Mouse (Mus musculus): Measurements from ENCODE around the gene Zbed5. TPM values are rescaled to one million over a fixed set of nuclear protein-coding genes. Genes with fewer than 3 reads are reported as not detected.

Gene Zbed5
- polyA plus RNA-seq, 1 experiment from 2014 or later = 8.8 TPM

DNA sequence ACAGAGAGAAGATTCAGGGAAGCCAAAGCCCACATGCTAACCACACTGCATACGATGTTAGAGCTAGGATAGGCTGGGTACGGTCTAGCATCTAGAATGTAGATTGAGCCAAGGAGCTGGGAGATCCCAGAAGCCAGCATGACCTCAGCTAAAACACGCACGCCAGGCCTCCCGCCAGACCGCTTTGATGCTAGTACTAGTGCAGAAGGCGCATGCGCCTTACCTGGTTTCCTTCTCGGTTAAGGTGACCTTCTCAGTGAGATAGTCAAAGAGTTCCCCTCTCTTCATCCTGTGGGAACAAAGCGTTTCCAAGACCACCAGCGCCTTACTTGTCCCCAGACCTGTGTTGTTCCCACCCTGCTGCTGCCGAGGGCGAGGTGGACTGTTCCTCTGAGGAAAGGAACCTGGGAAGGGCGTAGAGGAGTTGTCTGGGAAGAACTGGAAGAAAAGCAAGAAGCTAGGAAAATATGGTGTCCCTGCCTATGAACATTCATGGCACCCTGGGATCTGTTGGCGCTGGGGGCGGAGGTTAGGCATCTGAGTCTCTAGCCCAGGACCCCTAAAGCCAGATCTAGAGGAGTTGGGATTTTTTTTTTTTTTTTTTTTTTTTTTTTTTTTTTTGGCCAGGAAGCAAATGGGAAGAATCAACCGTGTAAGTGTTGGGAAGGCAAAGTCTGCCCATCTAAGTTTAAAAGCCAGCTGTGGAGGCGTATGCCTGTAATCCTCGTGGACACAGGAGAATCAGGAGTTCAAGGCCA, 26.1 kb upstream of the Zbed5 start:
- Histone ChIP-seq H3K4me3 (ENCODE audit: low read depth, low read length) (no peak overlapping the region), H3K9me3 (ENCODE audit: control insufficient read depth, low read length) (no peaks in the 10 kb centered on the region)
- ATAC-seq (ENCODE audit: insufficient read depth, low FRiP score, low TSS enrichment) = no peak

DNA sequence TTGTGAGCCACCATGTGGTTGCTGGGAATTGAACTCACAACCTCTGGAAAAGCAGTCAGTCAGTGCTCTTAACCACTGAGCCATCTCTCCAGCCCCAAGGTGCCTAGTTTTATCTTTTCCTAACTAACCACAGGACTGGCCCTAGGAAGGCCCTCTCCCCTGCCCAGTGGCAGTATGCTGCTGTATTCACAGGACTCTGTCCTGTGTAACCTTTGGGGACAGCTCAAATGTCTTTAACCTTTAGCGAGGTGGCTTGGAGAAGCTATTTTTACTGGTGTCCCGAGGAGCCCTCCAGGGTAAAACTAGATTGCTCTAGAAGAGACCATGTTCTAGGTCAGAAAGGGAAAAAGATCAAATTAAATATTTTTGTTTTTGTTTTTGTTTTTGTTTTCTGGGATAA, 24.3 kb upstream of the Zbed5 start:
- Histone ChIP-seq H3K36me3 (ENCODE audit: control insufficient read depth, insufficient read depth, low read length) (no peaks in the 10 kb centered on the region), H3K9ac (ENCODE audit: low read length) (no peak overlapping the region), H3K4me1 (ENCODE audit: control insufficient read depth, insufficient read depth, low read length) (no peaks in the 10 kb centered on the region), H3K27ac (ENCODE audit: low read depth, low read length) (no peak overlapping the region), H3K4me2 (ENCODE audit: low read depth) (no peak overlapping the region), H3K9me3 (ENCODE audit: control insufficient read depth, low read length) (no peaks in the 10 kb centered on the region), H3K4me3 (ENCODE audit: low read depth, low read length) (no peak overlapping the region), H3K27me3 (ENCODE audit: control insufficient read depth, insufficient read depth, low read length) (no peaks in the 10 kb centered on the region)
- 88% methylated on average over 2 of the region's 2 CpGs for WGBS
- DNase-seq (ENCODE audit: low spot score) (no peak), ATAC-seq (ENCODE audit: insufficient read depth, low FRiP score, low TSS enrichment) (no peak)

More for the DNA sequence above, 26.1 kb upstream of the Zbed5 start:
- H3K4me2 ChIP-seq (ENCODE audit: low read depth) = no peak overlapping the region
- H3K4me1 ChIP-seq (ENCODE audit: control insufficient read depth, insufficient read depth, low read length) = no peaks in the 10 kb centered on the region
- H3K27ac ChIP-seq (ENCODE audit: low read depth, low read length) = no peak overlapping the region
- no peak overlapping the region for H3K9ac ChIP-seq (ENCODE audit: low read length)
- DNase-seq (ENCODE audit: low spot score) = no peak
- H3K36me3 ChIP-seq (ENCODE audit: control insufficient read depth, insufficient read depth, low read length) = no peaks in the 10 kb centered on the region
- H3K27me3 ChIP-seq (ENCODE audit: control insufficient read depth, insufficient read depth, low read length) = no peaks in the 10 kb centered on the region
- WGBS = 86% methylated on average over 19 of the region's 19 CpGs

DNA sequence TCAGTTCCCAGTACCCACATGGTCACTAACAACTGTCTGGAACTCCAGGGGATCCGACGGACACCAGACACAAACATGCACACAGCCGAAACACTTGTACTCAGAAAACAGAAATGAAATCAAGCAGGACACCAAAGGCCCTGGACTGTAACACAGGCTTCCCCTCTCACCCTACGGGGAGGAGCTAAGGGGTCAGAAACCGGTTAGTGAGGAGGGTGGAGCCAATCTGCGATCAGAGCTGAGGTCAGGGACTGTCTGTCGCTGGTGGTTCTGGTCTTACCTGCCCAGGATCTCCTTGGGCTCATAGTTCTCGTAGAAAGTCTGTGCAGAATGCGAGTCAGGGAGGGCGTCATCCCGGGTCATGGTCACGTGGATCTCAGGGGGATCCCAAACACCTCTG, 21.6 kb upstream of the Zbed5 start:
- Histone ChIP-seq H3K36me3 (ENCODE audit: control insufficient read depth, insufficient read depth, low read length) (no peaks in the 10 kb centered on the region), H3K27ac (ENCODE audit: low read depth, low read length) (no peak overlapping the region), H3K9ac (ENCODE audit: low read length) (no peak overlapping the region), H3K27me3 (ENCODE audit: control insufficient read depth, insufficient read depth, low read length) (no peaks in the 10 kb centered on the region), H3K4me3 (ENCODE audit: low read depth, low read length) (no peak overlapping the region), H3K4me2 (ENCODE audit: low read depth) (no peak overlapping the region), H3K4me1 (ENCODE audit: control insufficient read depth, insufficient read depth, low read length) (no peaks in the 10 kb centered on the region), H3K9me3 (ENCODE audit: control insufficient read depth, low read length) (no peaks in the 10 kb centered on the region)
- ATAC-seq (ENCODE audit: insufficient read depth, low FRiP score, low TSS enrichment) (no peak), DNase-seq (ENCODE audit: low spot score) (no peak)
- WGBS = 86% methylated on average over 12 of the region's 12 CpGs

- Histone ChIP-seq H3K4me3 (ENCODE audit: low read depth, low read length) (no peak overlapping the region), H3K27me3 (ENCODE audit: control insufficient read depth, insufficient read depth, low read length) (no peaks in the 10 kb centered on the region), H3K9ac (ENCODE audit: low read length) (no peak overlapping the region), H3K9me3 (ENCODE audit: control insufficient read depth, low read length) (no peaks in the 10 kb centered on the region), H3K4me1 (ENCODE audit: control insufficient read depth, insufficient read depth, low read length) (no peaks in the 10 kb centered on the region), H3K4me2 (ENCODE audit: low read depth) (no peak overlapping the region), H3K27ac (ENCODE audit: low read depth, low read length) (no peak overlapping the region), H3K36me3 (ENCODE audit: control insufficient read depth, insufficient read depth, low read length) (no peaks in the 10 kb centered on the region)
- WGBS = 78% methylated on average over 11 of the region's 11 CpGs
- no peak for ATAC-seq (ENCODE audit: insufficient read depth, low FRiP score, low TSS enrichment)
- DNase-seq (ENCODE audit: low spot score) = no peak
Measured at GRCm38 (mm10) chr5:129875098-129875497, 20.4 kb upstream of the Zbed5 start.

DNA sequence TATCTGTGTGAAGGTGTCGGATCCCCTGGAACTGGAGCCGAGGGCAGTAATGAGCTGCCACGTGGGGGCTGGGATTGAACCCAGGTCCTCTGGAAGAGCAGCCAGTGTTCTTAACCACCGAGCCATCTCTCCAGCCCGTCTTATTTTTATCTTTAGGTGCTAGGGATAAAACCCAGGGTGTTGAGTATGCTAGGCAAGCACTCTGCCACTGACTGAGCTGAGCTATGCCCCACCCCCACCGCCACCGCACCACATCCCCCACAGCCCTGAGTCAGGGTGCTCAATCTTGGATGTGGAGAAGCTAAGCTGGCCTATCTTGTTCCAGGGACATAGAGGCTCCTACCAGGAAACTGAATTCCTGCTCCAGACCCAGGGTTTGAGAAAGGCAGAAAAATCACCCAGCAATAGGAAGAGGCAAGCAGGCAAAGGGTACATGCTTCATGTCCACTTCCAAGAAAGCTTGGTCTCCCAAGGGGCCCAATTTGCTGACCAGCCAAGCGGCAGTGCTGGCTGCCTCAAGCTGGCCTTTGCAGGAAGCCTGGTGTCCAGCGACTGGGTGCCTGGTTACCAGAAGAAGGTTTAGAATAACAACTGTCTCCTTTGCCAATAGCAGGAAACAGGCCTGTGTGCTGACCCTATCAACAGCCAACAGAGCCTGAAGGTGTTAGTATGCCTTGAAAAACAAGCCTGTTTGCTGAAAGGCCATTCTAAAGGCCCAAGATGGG, 17.6 kb upstream of the Zbed5 start:
- H3K27me3 ChIP-seq (ENCODE audit: control insufficient read depth, insufficient read depth, low read length) = no peaks in the 10 kb centered on the region
- ATAC-seq (ENCODE audit: insufficient read depth, low FRiP score, low TSS enrichment) (no peak), DNase-seq (ENCODE audit: low spot score) (no peak)
- no peak overlapping the region for H3K4me2 ChIP-seq (ENCODE audit: low read depth)
- no peak overlapping the region for H3K9ac ChIP-seq (ENCODE audit: low read length)
- H3K4me1 ChIP-seq (ENCODE audit: control insufficient read depth, insufficient read depth, low read length) = no peaks in the 10 kb centered on the region
- 77% methylated on average over 9 of the region's 9 CpGs for WGBS
- no peak overlapping the region for H3K4me3 ChIP-seq (ENCODE audit: low read depth, low read length)
- no peaks in the 10 kb centered on the region for H3K9me3 ChIP-seq (ENCODE audit: control insufficient read depth, low read length)
- H3K36me3 ChIP-seq (ENCODE audit: control insufficient read depth, insufficient read depth, low read length) = peaks cover 5% of the 10 kb centered on the region; the same call in 1 of the 2 replicates
- H3K27ac ChIP-seq (ENCODE audit: low read depth, low read length) = no peak overlapping the region

- no peaks in the 10 kb centered on the region for H3K27me3 ChIP-seq (ENCODE audit: control insufficient read depth, insufficient read depth, low read length)
- ATAC-seq (ENCODE audit: insufficient read depth, low FRiP score, low TSS enrichment) = no peak
- WGBS = 62% methylated on average over 2 of the region's 2 CpGs
Measured at GRCm38 (mm10) chr5:129878946-129879345, 16.6 kb upstream of the Zbed5 start.

GRCm38 (mm10) chr5:129879888-129880287, 15.6 kb upstream of the Zbed5 start:
- H3K4me3 ChIP-seq (ENCODE audit: low read depth, low read length) = no peak overlapping the region
- H3K36me3 ChIP-seq (ENCODE audit: control insufficient read depth, insufficient read depth, low read length) = peaks cover 10% of the 10 kb centered on the region; the same call in 1 of the 2 replicates
- H3K9me3 ChIP-seq (ENCODE audit: control insufficient read depth, low read length) = no peaks in the 10 kb centered on the region
- H3K4me2 ChIP-seq (ENCODE audit: low read depth) = no peak overlapping the region
- no peak overlapping the region for H3K27ac ChIP-seq (ENCODE audit: low read depth, low read length)
- no peaks in the 10 kb centered on the region for H3K27me3 ChIP-seq (ENCODE audit: control insufficient read depth, insufficient read depth, low read length)
- ATAC-seq (ENCODE audit: insufficient read depth, low FRiP score, low TSS enrichment) (no peak), DNase-seq (ENCODE audit: low spot score) (no peak)
- WGBS = 79% methylated on average over 3 of the region's 3 CpGs
- no peaks in the 10 kb centered on the region for H3K4me1 ChIP-seq (ENCODE audit: control insufficient read depth, insufficient read depth, low read length)
- H3K9ac ChIP-seq (ENCODE audit: low read length) = no peak overlapping the region

More at GRCm38 (mm10) chr5:129878946-129879345, 16.6 kb upstream of the Zbed5 start:
- Histone ChIP-seq H3K9ac (ENCODE audit: low read length) (no peak overlapping the region), H3K4me1 (ENCODE audit: control insufficient read depth, insufficient read depth, low read length) (no peaks in the 10 kb centered on the region), H3K4me2 (ENCODE audit: low read depth) (no peak overlapping the region), H3K27ac (ENCODE audit: low read depth, low read length) (no peak overlapping the region), H3K36me3 (ENCODE audit: control insufficient read depth, insufficient read depth, low read length) (peaks cover 10% of the 10 kb centered on the region; the same call in 1 of the 2 replicates), H3K9me3 (ENCODE audit: control insufficient read depth, low read length) (no peaks in the 10 kb centered on the region), H3K4me3 (ENCODE audit: low read depth, low read length) (no peak overlapping the region)
- no peak for DNase-seq (ENCODE audit: low spot score)

- ATAC-seq (ENCODE audit: insufficient read depth, low FRiP score, low TSS enrichment) (no peak), DNase-seq (ENCODE audit: low spot score) (peak; percentile 30)
- H3K36me3 ChIP-seq (ENCODE audit: control insufficient read depth, insufficient read depth, low read length) = peaks cover 10% of the 10 kb centered on the region; the same call in 1 of the 2 replicates
- H3K4me1 ChIP-seq (ENCODE audit: control insufficient read depth, insufficient read depth, low read length) = no peaks in the 10 kb centered on the region
- 47% methylated on average over 10 of the region's 10 CpGs for WGBS
- no peaks in the 10 kb centered on the region for H3K9me3 ChIP-seq (ENCODE audit: control insufficient read depth, low read length)
- no peaks in the 10 kb centered on the region for H3K27me3 ChIP-seq (ENCODE audit: control insufficient read depth, insufficient read depth, low read length)
- H3K4me3 ChIP-seq (ENCODE audit: low read depth, low read length) = peak overlapping the region; percentile 72
- peak overlapping the region; percentile 88 for H3K9ac ChIP-seq (ENCODE audit: low read length)
- peak overlapping the region; percentile 84 for H3K4me2 ChIP-seq (ENCODE audit: low read depth)
- H3K27ac ChIP-seq (ENCODE audit: low read depth, low read length) = no peak overlapping the region; the same call in 1 of the 2 replicates
Measured at GRCm38 (mm10) chr5:129886271-129886670, 9.3 kb upstream of the Zbed5 start.

All from neural tube, embryonic 11.5 days (tissue).